Mouse (Mus musculus) liver, embryonic 14.5 days (tissue): ENCODE data around the gene Ndufs7. TPM values are rescaled to one million over a fixed set of nuclear protein-coding genes. Genes with fewer than 3 reads are reported as not detected.

Experiments used
- ATAC-seq: fragments of 200-750 bp; cut with Nextera tagmentation; 2 replicates; pipeline ENCODE4 v1.8.0; 2017; ENCODE audit warnings: moderate number of reproducible peaks, mild to moderate bottlenecking, moderate library complexity; ENCODE audit not compliant: insufficient read depth
- DNase-seq, 3 experiments: peaks; one replicate each; pipeline ENCODE4 v3.0.0-alpha.2; 2012 to 2013; ENCODE audit warnings: low read depth in 3 of 3, low spot score in 3 of 3
- H3K27ac ChIP-seq: fragments of 300-500 bp; sonication (generic); 2 replicates; pipeline ENCODE4 v1.5.1; 2014; ENCODE audit warnings: moderate library complexity, mild to moderate bottlenecking, control low read depth, inconsistent platforms
- H3K27me3 ChIP-seq: fragments of 300-500 bp; sonication (generic); 2 replicates; pipeline ENCODE4 v1.6.1; 2014; ENCODE audit warnings: mild to moderate bottlenecking, low read length, moderate library complexity; ENCODE audit not compliant: control insufficient read depth, insufficient read depth
- H3K36me3 ChIP-seq: fragments of 300-500 bp; sonication (generic); replicated peaks from 2 replicates; pipeline ENCODE4 v1.6.1; 2014; ENCODE audit warnings: low read depth; ENCODE audit not compliant: control insufficient read depth, insufficient read depth
- H3K4me1 ChIP-seq, 2 experiments: fragments of 200-500 bp in 1 of 2; fragments of 300-500 bp in 1 of 2; sonication (generic) in 1 of 2; replicated peaks; 2 replicates each; pipeline ENCODE4 v1.6.1; 2012 to 2014; ENCODE audit warnings: antibody characterized with exemption in 1 of 2, inconsistent platforms in 1 of 2, low read length in 1 of 2; ENCODE audit not compliant: control insufficient read depth in 2 of 2, insufficient read depth in 2 of 2
- H3K4me2 ChIP-seq: fragments of 300-500 bp; sonication (generic); 2 replicates; pipeline ENCODE4 v1.6.1; 2014; ENCODE audit warnings: low read depth, mild to moderate bottlenecking, control low read depth, moderate library complexity
- H3K4me3 ChIP-seq, 2 experiments: fragments of 200-500 bp in 1 of 2; fragments of 300-500 bp in 1 of 2; sonication (generic) in 1 of 2; 2 replicates each; pipeline ENCODE4 v1.5.1; 2012 to 2014; ENCODE audit warnings: low read depth in 2 of 2, low read length in 2 of 2, mild to moderate bottlenecking in 2 of 2, control low read depth in 1 of 2, inconsistent platforms in 1 of 2, moderate library complexity in 1 of 2; ENCODE audit not compliant: insufficient read depth in 1 of 2
- H3K9ac ChIP-seq: fragments of 300-500 bp; sonication (generic); replicated peaks from 2 replicates; pipeline ENCODE4 v1.6.1; 2014; ENCODE audit warnings: mild to moderate bottlenecking, control low read depth, moderate library complexity
- H3K9me3 ChIP-seq: fragments of 300-500 bp; sonication (generic); 2 replicates; pipeline ENCODE4 v1.6.1; 2016; ENCODE audit warnings: low read length, mixed read lengths; ENCODE audit not compliant: control insufficient read depth
- CTCF ChIP-seq: IDR thresholded peaks from 2 replicates; pipeline ENCODE4 v1.5.1; 2016; ENCODE audit warnings: antibody characterized with exemption, low read depth, control low read depth
- EP300 ChIP-seq: IDR thresholded peaks from 2 replicates; pipeline ENCODE4 v1.6.1; 2016; ENCODE audit warnings: antibody characterized with exemption, low read depth
- WGBS: fragments of 180-500 bp; shearing (Covaris S2); extraction: QIAGEN DNeasy Blood & Tissue Kit; methylation state at CpG from one replicate; pipeline ENCODE4 v1.1.7; 2014; ENCODE audit not compliant: insufficient replicate concordance; 5-methylcytosine and 5-hydroxymethylcytosine counted together
- polyA plus RNA-seq, 2 experiments: library from polyadenylated mRNA; depleted of rRNA in 1 of 2; stranded (reverse) in 1 of 2; unstranded in 1 of 2; fragments of >200 nt; fragmentation: Nextera tagmentation in 1 of 2; extraction: Ambion mirVana in 1 of 2; gene quantifications; 2 replicates each; pipeline versions ENCODE4 v1.2.1 to v1.2.3; 2012 to 2014

The Ndufs7 gene
- polyA plus RNA-seq, 2 experiments: 189 to 272 TPM

DNA sequence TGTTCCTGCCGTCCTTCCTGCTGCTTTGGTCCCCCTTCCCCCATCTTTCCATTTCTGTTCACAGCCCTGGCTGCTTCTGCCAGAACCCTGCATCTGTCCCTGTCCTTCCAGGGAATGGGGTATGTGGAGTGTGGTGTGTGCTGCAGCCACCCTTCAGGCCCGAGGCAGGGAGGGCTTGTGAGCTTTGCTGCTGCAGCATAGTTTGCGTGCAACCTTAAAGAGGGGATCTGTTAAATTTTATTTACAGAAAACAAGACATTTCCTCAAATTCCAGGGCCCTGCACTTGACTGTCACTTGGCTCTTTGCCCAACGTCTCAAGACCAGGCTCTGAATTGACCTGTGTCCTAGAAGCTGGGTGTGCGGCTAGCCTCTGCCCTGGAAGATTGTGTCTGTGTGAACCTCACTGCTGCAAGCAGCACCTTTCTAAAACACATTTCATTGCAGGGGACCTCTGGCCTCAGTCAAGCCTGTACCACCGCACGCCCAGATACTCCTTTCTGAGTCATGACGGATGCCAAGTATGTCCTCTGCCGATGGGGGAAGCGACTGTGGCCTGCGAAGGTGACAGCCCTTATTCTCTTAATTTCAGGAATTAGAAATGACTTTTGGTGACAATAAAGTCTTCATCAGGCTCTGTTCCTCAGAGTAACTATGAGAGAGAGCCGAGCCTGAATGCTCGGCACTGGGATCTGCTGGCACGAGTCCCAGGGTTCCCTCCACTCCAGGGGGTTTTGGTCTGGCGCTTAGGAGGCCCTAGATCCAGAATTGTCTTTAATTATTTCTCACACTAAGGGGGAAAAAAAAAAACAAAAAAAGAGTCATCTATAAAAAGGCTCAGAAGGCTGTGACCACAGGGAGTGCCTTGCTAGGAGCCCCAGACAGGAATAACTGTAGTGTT, 20.8 kb upstream of the Ndufs7 start:
- no peaks in the 10 kb centered on the region for H3K9me3 ChIP-seq
- WGBS: 78% methylated on average over 15 of the region's 15 CpGs
- ATAC-seq (no peak), DNase-seq (no peak)
- H3K4me2 ChIP-seq: peak overlapping the region; percentile 97
- H3K36me3 ChIP-seq: peaks cover 22% of the 10 kb centered on the region
- no peak overlapping the region; the same call in none of the 2 replicates for H3K9ac ChIP-seq
- TF ChIP-seq CTCF (no peak), EP300 (no peak)
- H3K27ac ChIP-seq: no peak overlapping the region
- H3K27me3 ChIP-seq: no peaks in the 10 kb centered on the region
- peak overlapping the region in 1 of 2 experiments; percentile 75; a peak in 2 of 4 replicates for H3K4me3 ChIP-seq
- H3K4me1 ChIP-seq: peaks cover 8 to 16% of the 10 kb centered on the region in 2 experiments

DNA sequence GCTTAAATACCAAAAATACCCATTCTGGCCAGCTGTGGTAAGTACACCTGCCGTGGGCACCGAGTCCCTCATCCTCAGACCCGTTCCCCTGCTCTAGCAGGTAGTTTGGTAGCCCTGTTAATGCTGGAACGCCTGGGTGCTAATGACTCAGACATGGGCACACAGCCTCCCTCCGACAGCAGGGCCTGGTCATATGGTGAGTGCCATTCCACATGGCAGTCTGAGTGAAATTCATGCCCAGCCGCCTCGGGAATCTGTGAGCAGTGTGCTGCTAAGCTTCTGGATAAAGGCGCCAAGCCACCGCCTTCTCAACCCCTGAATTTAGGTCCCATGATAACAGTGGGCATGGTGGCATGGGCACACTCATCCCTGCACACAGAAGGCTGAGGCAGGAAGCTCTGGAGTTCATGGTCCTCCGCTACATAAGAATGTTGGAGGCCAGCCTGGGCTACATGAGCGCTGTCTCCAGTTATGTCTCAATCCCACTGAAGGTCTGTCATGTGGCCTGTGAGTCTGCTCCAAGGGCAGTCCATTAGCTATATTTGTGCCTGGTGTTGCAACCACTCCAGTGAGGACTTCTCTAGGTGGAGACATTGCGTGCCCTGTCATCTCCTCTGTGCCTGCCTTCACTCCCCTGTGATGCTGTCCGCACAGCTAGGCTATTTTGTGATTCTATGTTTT, 12.6 kb upstream of the Ndufs7 start:
- 84% methylated on average over 13 of the region's 13 CpGs for WGBS
- no peak overlapping the region for H3K9ac ChIP-seq
- no peak overlapping the region for H3K4me3 ChIP-seq
- peaks cover 46% of the 10 kb centered on the region for H3K36me3 ChIP-seq
- DNase-seq (no peak), ATAC-seq (no peak)
- no peak overlapping the region for H3K27ac ChIP-seq
- no peaks in the 10 kb centered on the region for H3K27me3 ChIP-seq
- H3K4me1 ChIP-seq: no peaks in the 10 kb centered on the region
- no peak for TF ChIP-seq EP300
- no peak for TF ChIP-seq CTCF
- no peaks in the 10 kb centered on the region for H3K9me3 ChIP-seq
- H3K4me2 ChIP-seq: no peak overlapping the region

GRCm38 (mm10) chr10:80237020-80237419, 11.9 kb upstream of the Ndufs7 start:
- no peak overlapping the region for H3K27ac ChIP-seq
- H3K9me3 ChIP-seq: no peaks in the 10 kb centered on the region
- H3K4me1 ChIP-seq: no peaks in the 10 kb centered on the region
- H3K4me3 ChIP-seq: no peak overlapping the region
- no peaks in the 10 kb centered on the region for H3K27me3 ChIP-seq
- TF ChIP-seq EP300 (no peak), CTCF (no peak)
- 72% methylated on average over 4 of the region's 4 CpGs for WGBS
- DNase-seq (no peak), ATAC-seq (no peak)
- no peak overlapping the region for H3K4me2 ChIP-seq
- H3K9ac ChIP-seq: no peak overlapping the region
- H3K36me3 ChIP-seq: peaks cover 50% of the 10 kb centered on the region

GRCm38 (mm10) chr10:80238306-80238705, 10.6 kb upstream of the Ndufs7 start:
- DNase-seq (no peak), ATAC-seq (no peak)
- TF ChIP-seq EP300 (no peak), CTCF (no peak)
- Histone ChIP-seq H3K4me2 (no peak overlapping the region), H3K4me3 (no peak overlapping the region), H3K9me3 (no peaks in the 10 kb centered on the region), H3K36me3 (peaks cover 51% of the 10 kb centered on the region), H3K9ac (no peak overlapping the region), H3K27me3 (no peaks in the 10 kb centered on the region), H3K4me1 (no peaks in the 10 kb centered on the region), H3K27ac (no peak overlapping the region)
- WGBS: 76% methylated on average over 3 of the region's 3 CpGs

GRCm38 (mm10) chr10:80239791-80240190, 9.1 kb upstream of the Ndufs7 start:
- no peak overlapping the region for H3K27ac ChIP-seq
- H3K9me3 ChIP-seq: no peaks in the 10 kb centered on the region
- no peaks in the 10 kb centered on the region for H3K4me1 ChIP-seq
- TF ChIP-seq CTCF: no peak
- no peak for TF ChIP-seq EP300
- ATAC-seq (no peak), DNase-seq (no peak)
- no peaks in the 10 kb centered on the region for H3K27me3 ChIP-seq
- 78% methylated on average over 6 of the region's 6 CpGs for WGBS
- H3K36me3 ChIP-seq: peaks cover 45% of the 10 kb centered on the region
- no peak overlapping the region for H3K9ac ChIP-seq
- no peak overlapping the region for H3K4me3 ChIP-seq
- no peak overlapping the region for H3K4me2 ChIP-seq
